Mouse (Mus musculus): ENCODE data around the gene Pitpnc1.

- TF ChIP-seq CTCF (IDR thresholded peaks at IDR 0.05; ENCODE audit: low read depth) (no peak), EP300 (IDR thresholded peaks at IDR 0.05; ENCODE audit: low read depth) (no peak)
Observed at GRCm38 (mm10) chr11:107190376-107190775, 280.1 kb downstream of the Pitpnc1 start.
